Mouse (Mus musculus): Measurements from ENCODE around the gene Slc24a2. TPM values are rescaled to one million over a fixed set of nuclear protein-coding genes. Genes with fewer than 3 reads are reported as not detected.

The Slc24a2 gene
- polyA plus RNA-seq, 1 experiment from 2014 or later, result 1.7 TPM

DNA sequence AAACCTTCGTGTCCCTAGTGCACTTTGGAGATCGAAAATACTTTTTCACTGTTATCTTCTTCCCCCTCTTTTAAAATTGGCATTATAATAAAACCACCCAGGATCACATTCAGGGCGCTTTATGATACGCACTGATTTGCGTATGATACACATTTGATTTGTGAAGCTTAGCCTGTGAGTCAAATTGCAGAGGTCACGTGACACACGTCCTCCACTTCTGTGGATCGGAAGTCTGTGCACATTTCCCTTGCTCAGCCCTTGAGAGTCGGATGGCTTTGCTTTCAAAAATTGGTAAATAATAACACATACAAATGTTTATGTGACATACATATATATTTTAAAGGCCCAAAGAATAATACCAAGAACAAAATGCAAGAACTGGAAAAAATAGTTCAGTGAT, 294.1 kb downstream of the Slc24a2 start:
- ATAC-seq (ENCODE audit: low FRiP score, low read depth), result no peak
- H3K9me3 ChIP-seq, result no peaks in the 10 kb centered on the region
- no peaks in the 10 kb centered on the region for H3K27me3 ChIP-seq
- no peaks in the 10 kb centered on the region for H3K4me1 ChIP-seq
- H3K9ac ChIP-seq (replicated peaks), result no peak overlapping the region
- 94% methylated on average over 9 of the region's 9 CpGs for WGBS
- no peak overlapping the region for H3K4me3 ChIP-seq
- no peak overlapping the region for H3K27ac ChIP-seq (replicated peaks)
- H3K4me2 ChIP-seq (replicated peaks), result no peak overlapping the region
- no peaks in the 10 kb centered on the region for H3K36me3 ChIP-seq
